Mouse (Mus musculus) liver, adult 2 months (tissue): Measurements from ENCODE around the gene Ubtd2. TPM values are rescaled to one million over a fixed set of nuclear protein-coding genes. Genes with fewer than 3 reads are reported as not detected.

Experiments
- DNase-seq: peaks from one replicate; pipeline ENCODE4 v3.0.0-alpha.2; 2011; ENCODE audit warnings: low read depth, low spot score; ENCODE audit errors: extremely low read depth
- H3K27ac ChIP-seq: fragments of 200-500 bp; replicated peaks from 2 replicates; pipeline ENCODE4 v1.5.1; 2012; ENCODE audit warnings: low read depth, mild to moderate bottlenecking, control low read depth, inconsistent platforms, low read length; ENCODE audit not compliant: insufficient read depth
- H3K27me3 ChIP-seq: fragments of 200-500 bp; 2 replicates; pipeline ENCODE4 v1.6.1; 2012; ENCODE audit warnings: mild to moderate bottlenecking, moderate library complexity, low read length, inconsistent platforms; ENCODE audit not compliant: control insufficient read depth, insufficient read depth
- H3K36me3 ChIP-seq: fragments of 200-500 bp; 2 replicates; pipeline ENCODE4 v1.6.1; 2012; ENCODE audit warnings: low read length, inconsistent platforms; ENCODE audit not compliant: control insufficient read depth, insufficient read depth
- H3K4me1 ChIP-seq: fragments of 200-500 bp; 2 replicates; pipeline ENCODE4 v1.6.1; 2011; ENCODE audit warnings: low read length; ENCODE audit not compliant: control insufficient read depth, insufficient read depth
- H3K4me3 ChIP-seq: fragments of 200-500 bp; 2 replicates; pipeline ENCODE4 v1.5.1; 2011; ENCODE audit warnings: low read depth, mild to moderate bottlenecking, control low read depth, low read length, moderate library complexity; ENCODE audit not compliant: insufficient read depth
- H3K79me2 ChIP-seq: fragments of 200-500 bp; 2 replicates; pipeline ENCODE4 v1.6.1; 2012; ENCODE audit warnings: inconsistent platforms, mild to moderate bottlenecking, low read length, moderate library complexity; ENCODE audit not compliant: control insufficient read depth, insufficient read depth
- H3K9ac ChIP-seq: fragments of 200-500 bp; 2 replicates; pipeline ENCODE4 v1.6.1; 2012; ENCODE audit warnings: low read depth, mild to moderate bottlenecking, control low read depth, inconsistent platforms, low read length
- CTCF ChIP-seq: fragments of 200-500 bp; IDR thresholded peaks from 2 replicates; pipeline ENCODE4 v1.5.1; 2011; ENCODE audit warnings: low read depth, low read length, control low read depth
- POLR2A ChIP-seq: fragments of 200-500 bp; IDR thresholded peaks from 2 replicates; pipeline ENCODE4 v1.6.1; 2011; ENCODE audit warnings: low read length, control low read depth; ENCODE audit not compliant: insufficient read depth; ENCODE audit errors: extremely low read depth
- WGBS: fragments of 180-500 bp; shearing (Covaris S2); methylation state at CpG from one replicate; pipeline ENCODE4 v1.1.7; 2018; 5-methylcytosine and 5-hydroxymethylcytosine counted together
- polyA plus RNA-seq: library from polyadenylated mRNA; depleted of rRNA; stranded (reverse); fragments of >200 nt; gene quantifications from 2 replicates; pipeline ENCODE4 v1.2.3, GENCODE M21; 2012
- total RNA-seq: library from RNA; depleted of rRNA; stranded (reverse); fragments of >200 nt; gene quantifications from 2 replicates; pipeline ENCODE4 v1.2.3, GENCODE M21; 2014

Gene Ubtd2
- total and polyA plus RNA-seq, 2 experiments = 1.5 to 1.8 TPM

GRCm38 (mm10) chr11:32555103-32555689 is 100.0 kb downstream of the Ubtd2 start:
- 75% methylated on average over 12 of the region's 12 CpGs for WGBS
- Histone ChIP-seq H3K27ac (0 out of 2 replicates have a peak overlapping the region, but pooled peaks have one; percentile 5), H3K4me3 (no peak overlapping the region), H3K4me1 (peaks cover 10% of the 10 kb centered on the region; the same call in 1 of the 2 replicates), H3K36me3 (no peaks in the 10 kb centered on the region), H3K9ac (no peak overlapping the region), H3K79me2 (no peaks in the 10 kb centered on the region), H3K27me3 (no peaks in the 10 kb centered on the region)
- no peak for TF ChIP-seq POLR2A
- TF ChIP-seq CTCF = no peak
- DNase-seq = peak; percentile 73

DNA sequence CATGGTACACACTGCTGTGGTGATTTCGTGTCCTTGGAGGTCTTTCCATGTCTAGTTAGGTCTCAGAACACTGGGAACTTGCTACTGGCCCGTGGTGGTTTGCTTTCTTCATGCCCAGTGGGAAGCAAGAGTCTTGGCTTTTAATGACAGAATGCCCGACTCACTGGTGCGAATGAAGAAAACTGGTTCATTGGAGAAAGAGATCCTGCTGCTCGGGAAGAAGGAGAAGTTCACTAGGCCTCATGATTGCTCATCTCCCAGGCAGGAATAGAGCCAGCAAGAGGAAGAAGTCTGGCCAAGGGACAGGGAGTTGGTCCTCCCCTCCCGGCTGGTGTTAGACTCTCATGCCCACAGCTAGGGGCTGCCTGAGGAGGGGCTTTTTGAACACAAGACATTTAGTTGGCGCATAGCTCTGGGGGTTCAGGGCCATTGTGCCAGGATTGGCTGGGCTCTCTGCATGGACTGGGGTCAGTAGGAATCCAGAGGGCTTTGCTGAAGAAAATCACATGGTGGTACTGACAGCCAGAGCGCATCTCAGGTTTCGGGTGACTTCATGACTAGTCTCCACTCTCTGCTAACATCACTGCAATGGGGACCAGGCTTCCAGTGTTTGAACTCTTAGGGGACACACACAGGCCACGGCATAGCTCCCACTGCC is 101.3 kb downstream of the Ubtd2 start:
- Histone ChIP-seq H3K27ac (no peak overlapping the region), H3K4me1 (peaks cover 10% of the 10 kb centered on the region; the same call in 1 of the 2 replicates), H3K79me2 (no peaks in the 10 kb centered on the region), H3K27me3 (no peaks in the 10 kb centered on the region), H3K36me3 (no peaks in the 10 kb centered on the region), H3K4me3 (no peak overlapping the region), H3K9ac (no peak overlapping the region)
- DNase-seq = no peak
- 93% methylated on average over 10 of the region's 10 CpGs for WGBS
- no peak for TF ChIP-seq CTCF
- no peak for TF ChIP-seq POLR2A

GRCm38 (mm10) chr11:32558026-32558425 is 102.9 kb downstream of the Ubtd2 start:
- H3K4me1 ChIP-seq = peaks cover 10% of the 10 kb centered on the region; the same call in 1 of the 2 replicates
- 93% methylated on average over 4 of the region's 4 CpGs for WGBS

DNA sequence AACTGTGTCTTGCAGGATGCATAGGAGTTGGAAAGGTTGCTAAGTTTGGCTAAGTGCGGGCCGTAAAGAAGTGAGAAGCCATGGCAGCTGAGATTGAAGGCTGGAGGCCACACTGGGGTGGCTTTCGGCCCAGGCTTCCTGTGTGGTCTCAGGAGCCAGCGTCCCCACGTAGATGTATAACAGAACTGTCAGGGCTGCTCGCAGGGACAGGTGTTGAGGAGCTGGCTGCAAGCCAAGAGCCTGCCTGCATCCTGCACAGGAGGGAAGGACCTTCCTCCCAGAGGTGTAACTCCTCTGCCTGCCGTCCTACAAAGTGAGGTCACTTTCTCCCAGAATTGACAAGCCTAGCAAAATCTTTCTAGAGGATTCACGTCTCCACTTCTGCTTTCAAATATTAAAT is 103.5 kb downstream of the Ubtd2 start:
- Histone ChIP-seq H3K27me3 (no peaks in the 10 kb centered on the region), H3K4me3 (no peak overlapping the region), H3K4me1 (peaks cover 10% of the 10 kb centered on the region; the same call in 1 of the 2 replicates), H3K9ac (no peak overlapping the region), H3K27ac (no peak overlapping the region), H3K36me3 (no peaks in the 10 kb centered on the region), H3K79me2 (no peaks in the 10 kb centered on the region)
- WGBS = 62% methylated on average over 8 of the region's 8 CpGs
- no peak for DNase-seq
- TF ChIP-seq POLR2A (no peak), CTCF (no peak)

More at GRCm38 (mm10) chr11:32558026-32558425, 102.9 kb downstream of the Ubtd2 start:
- no peak overlapping the region for H3K4me3 ChIP-seq
- no peak for TF ChIP-seq POLR2A
- no peak overlapping the region for H3K9ac ChIP-seq
- H3K36me3 ChIP-seq = no peaks in the 10 kb centered on the region
- DNase-seq = no peak
- H3K27ac ChIP-seq = no peak overlapping the region
- H3K27me3 ChIP-seq = no peaks in the 10 kb centered on the region
- no peaks in the 10 kb centered on the region for H3K79me2 ChIP-seq

DNA sequence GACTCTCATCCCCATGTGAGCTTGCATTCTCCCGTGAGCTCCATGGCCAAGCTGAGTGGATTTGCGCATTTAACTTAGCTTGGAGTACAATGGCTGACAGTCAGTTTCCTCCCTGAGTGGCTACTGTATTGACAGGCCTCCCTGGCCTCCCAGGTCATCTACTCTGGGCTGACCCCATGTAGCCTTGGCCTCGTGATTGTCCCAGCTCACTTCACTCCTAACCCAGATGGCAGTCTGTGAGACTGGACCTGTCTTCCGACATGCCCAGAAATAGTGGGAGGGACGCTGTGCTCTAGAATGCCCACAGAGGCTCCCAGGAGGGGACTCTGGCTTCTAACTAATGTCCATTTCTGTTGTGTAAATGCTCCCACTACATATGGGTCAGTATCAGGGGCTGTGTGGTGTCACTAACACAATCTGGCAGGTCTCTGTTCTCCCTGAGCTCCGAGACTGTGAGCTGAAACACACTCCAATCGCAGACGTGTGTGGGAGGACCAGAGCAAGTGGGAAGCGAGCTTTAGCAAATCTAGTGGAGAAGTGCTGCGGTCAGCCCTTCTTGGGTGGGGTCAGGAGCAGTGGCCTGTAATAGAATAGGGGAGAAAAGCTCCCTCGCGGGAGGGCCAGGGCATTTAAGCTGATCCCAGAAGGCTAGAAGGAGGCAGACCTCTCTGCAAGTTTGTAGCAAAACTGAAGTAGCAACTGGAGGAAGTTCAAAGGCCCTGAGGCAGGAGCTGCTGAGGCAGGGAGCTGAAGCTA is 105.0 kb downstream of the Ubtd2 start:
- 88% methylated on average over 12 of the region's 12 CpGs for WGBS
- H3K4me1 ChIP-seq = peaks cover 6% of the 10 kb centered on the region; the same call in 1 of the 2 replicates
- no peak overlapping the region for H3K4me3 ChIP-seq
- TF ChIP-seq POLR2A (no peak), CTCF (no peak)
- H3K36me3 ChIP-seq = no peaks in the 10 kb centered on the region
- no peaks in the 10 kb centered on the region for H3K27me3 ChIP-seq
- H3K79me2 ChIP-seq = no peaks in the 10 kb centered on the region
- no peak overlapping the region for H3K27ac ChIP-seq
- DNase-seq = peak; percentile 22
- no peak overlapping the region for H3K9ac ChIP-seq
